Mouse (Mus musculus) limb, embryonic 15.5 days (tissue): ENCODE data around the gene Eno2. TPM values are rescaled to one million over a fixed set of nuclear protein-coding genes. Genes with fewer than 3 reads are reported as not detected.

Source experiments
- ATAC-seq: fragments of 200-750 bp; cut with Nextera tagmentation; 2 replicates; pipeline ENCODE4 v1.8.0; 2017; ENCODE audit warnings: low read depth, moderate TSS enrichment; ENCODE audit not compliant: insufficient number of reproducible peaks, low FRiP score, low TSS enrichment
- H3K27ac ChIP-seq: fragments of 300-500 bp; sonication (generic); 2 replicates; pipeline ENCODE4 v1.5.1; 2015; ENCODE audit warnings: moderate library complexity, mild to moderate bottlenecking, inconsistent platforms
- H3K27me3 ChIP-seq: fragments of 300-500 bp; sonication (generic); 2 replicates; pipeline ENCODE4 v1.6.1; 2015; ENCODE audit warnings: inconsistent platforms
- H3K36me3 ChIP-seq: fragments of 300-500 bp; sonication (generic); 2 replicates; pipeline ENCODE4 v1.6.1; 2015; ENCODE audit warnings: inconsistent platforms
- H3K4me1 ChIP-seq: fragments of 300-500 bp; sonication (generic); 2 replicates; pipeline ENCODE4 v1.6.1; 2015; ENCODE audit warnings: inconsistent platforms
- H3K4me2 ChIP-seq: fragments of 300-500 bp; sonication (generic); 2 replicates; pipeline ENCODE4 v1.6.1; 2015; ENCODE audit warnings: mild to moderate bottlenecking, inconsistent platforms
- H3K4me3 ChIP-seq: fragments of 300-500 bp; sonication (generic); 2 replicates; pipeline ENCODE4 v1.5.1; 2015; ENCODE audit warnings: mild to moderate bottlenecking, inconsistent platforms
- H3K9ac ChIP-seq: fragments of 300-500 bp; sonication (generic); 2 replicates; pipeline ENCODE4 v1.6.1; 2015; ENCODE audit warnings: inconsistent platforms
- H3K9me3 ChIP-seq: fragments of 300-500 bp; sonication (generic); 2 replicates; pipeline ENCODE4 v1.6.1; 2016; ENCODE audit warnings: inconsistent platforms
- WGBS: fragments of 180-500 bp; shearing (Covaris S2); methylation state at CpG from one replicate; pipeline ENCODE4 v1.1.7; 2015; 5-methylcytosine and 5-hydroxymethylcytosine counted together
- polyA plus RNA-seq: library from polyadenylated mRNA; unstranded; fragments of >200 nt; fragmentation: Nextera tagmentation; extraction: Ambion mirVana; gene quantifications from 2 replicates; pipeline ENCODE4 v1.2.1, GENCODE M21; 2015

Eno2 gene
- polyA plus RNA-seq, result 7.9 and 9.1 TPM in 2 replicates

GRCm38 (mm10) chr6:124769101-124769765 lies at the start of gene Eno2:
Gene Eno2, minus strand, starts transcription at chr6:124769673.
- H3K27ac ChIP-seq, result peak within 1 kb of the TSS; percentile 27; the same call in 1 of the 2 replicates
- peak within 1 kb of the TSS; percentile 57 for H3K4me3 ChIP-seq
- H3K4me2 ChIP-seq, result peak within 1 kb of the TSS; percentile 95
- H3K27me3 ChIP-seq, result 0 out of 2 replicates have a peak, but pooled peaks cover 6% of the 10 kb centered on the region
- H3K36me3 ChIP-seq, result 0 out of 2 replicates have a peak, but pooled peaks cover 2% of the 10 kb centered on the region
- WGBS, result under 1% methylated on average over 54 of the region's 54 CpGs
- ATAC-seq, result peak; percentile 69
- no peaks in the 10 kb centered on the region for H3K9me3 ChIP-seq
- peak within 1 kb of the TSS; percentile 60 for H3K9ac ChIP-seq
- H3K4me1 ChIP-seq, result peaks cover 23% of the 10 kb centered on the region

DNA sequence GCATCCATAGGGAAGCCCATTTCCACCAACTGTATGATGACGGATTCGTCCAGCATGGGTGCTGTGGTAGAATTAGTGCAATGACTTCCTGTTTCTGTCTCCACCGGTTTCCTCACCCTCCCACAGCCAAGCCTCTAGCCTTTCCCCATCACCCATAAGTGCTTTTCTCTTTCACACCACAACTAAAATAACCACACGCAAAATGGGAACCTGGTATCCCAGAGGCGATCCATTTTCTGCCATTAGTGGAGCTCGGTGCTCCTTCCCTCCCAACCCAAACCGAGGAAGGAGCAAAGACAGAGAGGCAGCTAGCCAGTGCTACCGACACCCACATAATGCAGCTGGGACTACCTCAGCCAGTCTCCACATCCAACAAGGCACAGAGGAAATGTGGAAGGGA lies 48.5 kb upstream of the Eno2 start:
- Histone ChIP-seq H3K4me1 (peaks cover 14% of the 10 kb centered on the region), H3K4me3 (no peak overlapping the region), H3K27me3 (no peaks in the 10 kb centered on the region), H3K27ac (no peak overlapping the region), H3K4me2 (no peak overlapping the region), H3K9ac (no peak overlapping the region), H3K36me3 (peaks cover 79% of the 10 kb centered on the region), H3K9me3 (no peaks in the 10 kb centered on the region)
- no peak for ATAC-seq
- WGBS, result 89% methylated on average over 8 of the region's 8 CpGs

GRCm38 (mm10) chr6:124817563-124817962 lies 48.1 kb upstream of the Eno2 start:
- Histone ChIP-seq H3K4me1 (peaks cover 18% of the 10 kb centered on the region), H3K9ac (no peak overlapping the region), H3K27ac (no peak overlapping the region), H3K4me2 (no peak overlapping the region), H3K36me3 (peaks cover 77% of the 10 kb centered on the region), H3K9me3 (no peaks in the 10 kb centered on the region), H3K27me3 (no peaks in the 10 kb centered on the region), H3K4me3 (no peak overlapping the region)
- 94% methylated on average over 8 of the region's 8 CpGs for WGBS
- no peak for ATAC-seq

- Histone ChIP-seq H3K4me1 (peaks cover 23% of the 10 kb centered on the region), H3K9me3 (no peaks in the 10 kb centered on the region), H3K27ac (no peak overlapping the region), H3K9ac (no peak overlapping the region), H3K4me3 (no peak overlapping the region), H3K36me3 (peaks cover 77% of the 10 kb centered on the region), H3K27me3 (no peaks in the 10 kb centered on the region), H3K4me2 (no peak overlapping the region)
- 95% methylated on average over 11 of the region's 11 CpGs for WGBS
- ATAC-seq, result no peak
Measured at GRCm38 (mm10) chr6:124817125-124817524, 47.7 kb upstream of the Eno2 start.

DNA sequence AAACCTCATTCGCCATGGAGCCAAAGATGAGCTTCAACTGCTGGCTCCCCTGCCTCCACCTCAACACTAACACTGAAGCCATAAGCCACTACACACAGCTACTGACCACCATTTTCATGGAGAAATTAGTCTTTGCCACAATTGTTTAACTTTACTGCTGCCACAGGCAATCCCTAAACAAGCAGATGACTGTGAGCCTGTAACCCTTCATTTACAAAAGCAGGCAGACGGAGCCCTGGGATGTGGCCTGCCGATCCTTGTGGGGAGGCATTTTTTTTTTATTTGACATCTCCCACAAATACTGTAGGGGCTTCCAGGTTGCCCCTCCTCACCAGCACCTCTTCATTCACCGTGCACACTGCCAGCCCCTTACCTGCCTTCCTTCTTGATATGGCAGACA lies 47.1 kb upstream of the Eno2 start:
- Histone ChIP-seq H3K4me1 (peaks cover 28% of the 10 kb centered on the region), H3K36me3 (peaks cover 77% of the 10 kb centered on the region), H3K27me3 (no peaks in the 10 kb centered on the region), H3K4me2 (no peak overlapping the region), H3K27ac (no peak overlapping the region), H3K9me3 (no peaks in the 10 kb centered on the region), H3K4me3 (no peak overlapping the region), H3K9ac (no peak overlapping the region)
- 85% methylated on average over 4 of the region's 4 CpGs for WGBS
- no peak for ATAC-seq

- 66% methylated on average over 9 of the region's 9 CpGs for WGBS
- ATAC-seq, result no peak
- no peak overlapping the region; the same call in 1 of the 2 replicates for H3K4me2 ChIP-seq
Measured at GRCm38 (mm10) chr6:124814858-124815774, 45.6 kb upstream of the Eno2 start.

DNA sequence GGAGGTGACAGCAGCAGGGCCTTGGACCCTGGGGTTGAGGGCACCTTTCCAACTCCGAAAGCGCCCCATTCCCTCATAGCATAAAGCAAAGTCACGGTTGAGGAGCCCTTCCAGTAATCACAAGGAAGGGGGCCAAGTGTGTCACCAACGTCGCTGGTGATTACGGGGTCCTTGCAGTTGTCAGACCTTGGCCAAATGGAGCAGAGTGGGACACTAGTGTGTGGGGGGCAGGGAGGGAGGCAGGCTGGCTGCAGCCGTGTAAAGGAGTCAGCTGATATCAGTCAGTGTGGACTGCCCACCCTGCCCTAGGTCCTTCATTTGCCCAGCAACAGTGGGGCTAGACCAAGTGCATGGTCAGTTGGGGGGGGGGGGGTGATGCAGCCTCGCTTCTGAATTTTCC lies 45.0 kb upstream of the Eno2 start:
- Histone ChIP-seq H3K4me1 (peaks cover 42% of the 10 kb centered on the region), H3K36me3 (peaks cover 71% of the 10 kb centered on the region), H3K9ac (no peak overlapping the region), H3K4me3 (peak overlapping the region; percentile 70), H3K4me2 (peak overlapping the region; percentile 72), H3K9me3 (no peaks in the 10 kb centered on the region), H3K27ac (peak overlapping the region; percentile 96), H3K27me3 (no peaks in the 10 kb centered on the region)
- ATAC-seq, result peak; percentile 16; the same call in 1 of the 2 replicates
- 33% methylated on average over 8 of the region's 8 CpGs for WGBS

More at GRCm38 (mm10) chr6:124814858-124815774, 45.6 kb upstream of the Eno2 start:
- Histone ChIP-seq H3K9me3 (no peaks in the 10 kb centered on the region), H3K4me3 (no peak overlapping the region), H3K9ac (no peak overlapping the region), H3K27me3 (no peaks in the 10 kb centered on the region), H3K27ac (peak overlapping the region; percentile 96; the same call in 1 of the 2 replicates), H3K4me1 (peaks cover 35% of the 10 kb centered on the region), H3K36me3 (peaks cover 76% of the 10 kb centered on the region)

DNA sequence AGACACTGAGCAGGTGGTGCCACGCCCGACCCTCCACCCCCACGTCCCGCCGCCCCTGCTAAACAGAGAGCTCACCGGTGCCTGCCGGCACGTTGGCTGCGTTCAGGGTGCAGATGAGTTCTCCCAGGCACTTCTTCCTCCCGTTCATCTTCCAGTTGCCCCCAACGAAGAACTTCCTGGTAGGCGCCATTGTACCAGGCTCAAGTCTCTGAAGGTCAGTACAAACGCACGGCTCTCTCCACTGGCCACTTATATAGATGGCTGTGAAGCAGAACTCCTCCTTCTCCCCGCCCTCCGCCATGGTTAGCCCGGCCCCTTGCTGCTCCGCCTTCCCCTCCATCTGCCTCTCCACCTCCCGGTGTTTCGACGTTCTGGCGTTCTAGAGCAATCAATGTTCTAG lies 44.5 kb upstream of the Eno2 start, which contains the start of gene Tpi1:
Gene Tpi1, minus strand, starts transcription at position 364 of the 400 bp plus-strand sequence.
- Histone ChIP-seq H3K9ac (peak within 1 kb of the TSS; percentile 76), H3K4me3 (peak within 1 kb of the TSS; percentile 70), H3K4me1 (peaks cover 47% of the 10 kb centered on the region), H3K27ac (peak within 1 kb of the TSS; percentile 96), H3K36me3 (peaks cover 65% of the 10 kb centered on the region), H3K9me3 (no peaks in the 10 kb centered on the region), H3K27me3 (no peaks in the 10 kb centered on the region), H3K4me2 (peak within 1 kb of the TSS; percentile 72)
- under 1% methylated on average over 22 of the region's 22 CpGs for WGBS
- peak; percentile 78 for ATAC-seq

- peaks cover 61% of the 10 kb centered on the region for H3K36me3 ChIP-seq
Measured at GRCm38 (mm10) chr6:124813496-124813895, 44.0 kb upstream of the Eno2 start.

GRCm38 (mm10) chr6:124812848-124813247 lies 43.4 kb upstream of the Eno2 start:
- peaks cover 53% of the 10 kb centered on the region for H3K4me1 ChIP-seq
- H3K9me3 ChIP-seq, result no peaks in the 10 kb centered on the region
- peak overlapping the region; percentile 70 for H3K4me3 ChIP-seq
- ATAC-seq, result no peak
- peaks cover 55% of the 10 kb centered on the region for H3K36me3 ChIP-seq
- no peaks in the 10 kb centered on the region for H3K27me3 ChIP-seq
- peak overlapping the region; percentile 96 for H3K27ac ChIP-seq
- peak overlapping the region; percentile 72 for H3K4me2 ChIP-seq
- H3K9ac ChIP-seq, result peak overlapping the region; percentile 76
- WGBS, result 12% methylated on average over 9 of the region's 9 CpGs

More at GRCm38 (mm10) chr6:124813496-124813895, 44.0 kb upstream of the Eno2 start:
- peak overlapping the region; percentile 70 for H3K4me3 ChIP-seq
- H3K27me3 ChIP-seq, result no peaks in the 10 kb centered on the region
- H3K9ac ChIP-seq, result peak overlapping the region; percentile 76
- H3K4me1 ChIP-seq, result peaks cover 49% of the 10 kb centered on the region
- no peaks in the 10 kb centered on the region for H3K9me3 ChIP-seq
- peak overlapping the region; percentile 96 for H3K27ac ChIP-seq
- peak; percentile 53; the same call in 1 of the 2 replicates for ATAC-seq
- under 1% methylated on average over 18 of the region's 18 CpGs for WGBS
- peak overlapping the region; percentile 72 for H3K4me2 ChIP-seq

- Histone ChIP-seq H3K27ac (peak overlapping the region; percentile 96), H3K4me3 (peak overlapping the region; percentile 70), H3K4me2 (peak overlapping the region; percentile 72), H3K9me3 (no peaks in the 10 kb centered on the region), H3K4me1 (peaks cover 53% of the 10 kb centered on the region), H3K27me3 (no peaks in the 10 kb centered on the region), H3K36me3 (peaks cover 45% of the 10 kb centered on the region), H3K9ac (no peak overlapping the region)
- 76% methylated on average over 24 of the region's 24 CpGs for WGBS
- no peak for ATAC-seq
Measured at GRCm38 (mm10) chr6:124811701-124812560, 42.5 kb upstream of the Eno2 start.
